Mouse (Mus musculus): ENCODE results near the gene Farp1. TPM values are rescaled to one million over a fixed set of nuclear protein-coding genes. Genes with fewer than 3 reads are reported as not detected.
"Not testable (repeated sequence)": the region's sequence is repeated elsewhere in the genome, so short reads cannot be mapped to it uniquely, and the experiment has no call there.

Gene Farp1
- polyA plus RNA-seq, 1 experiment, result 11.6 TPM

DNA sequence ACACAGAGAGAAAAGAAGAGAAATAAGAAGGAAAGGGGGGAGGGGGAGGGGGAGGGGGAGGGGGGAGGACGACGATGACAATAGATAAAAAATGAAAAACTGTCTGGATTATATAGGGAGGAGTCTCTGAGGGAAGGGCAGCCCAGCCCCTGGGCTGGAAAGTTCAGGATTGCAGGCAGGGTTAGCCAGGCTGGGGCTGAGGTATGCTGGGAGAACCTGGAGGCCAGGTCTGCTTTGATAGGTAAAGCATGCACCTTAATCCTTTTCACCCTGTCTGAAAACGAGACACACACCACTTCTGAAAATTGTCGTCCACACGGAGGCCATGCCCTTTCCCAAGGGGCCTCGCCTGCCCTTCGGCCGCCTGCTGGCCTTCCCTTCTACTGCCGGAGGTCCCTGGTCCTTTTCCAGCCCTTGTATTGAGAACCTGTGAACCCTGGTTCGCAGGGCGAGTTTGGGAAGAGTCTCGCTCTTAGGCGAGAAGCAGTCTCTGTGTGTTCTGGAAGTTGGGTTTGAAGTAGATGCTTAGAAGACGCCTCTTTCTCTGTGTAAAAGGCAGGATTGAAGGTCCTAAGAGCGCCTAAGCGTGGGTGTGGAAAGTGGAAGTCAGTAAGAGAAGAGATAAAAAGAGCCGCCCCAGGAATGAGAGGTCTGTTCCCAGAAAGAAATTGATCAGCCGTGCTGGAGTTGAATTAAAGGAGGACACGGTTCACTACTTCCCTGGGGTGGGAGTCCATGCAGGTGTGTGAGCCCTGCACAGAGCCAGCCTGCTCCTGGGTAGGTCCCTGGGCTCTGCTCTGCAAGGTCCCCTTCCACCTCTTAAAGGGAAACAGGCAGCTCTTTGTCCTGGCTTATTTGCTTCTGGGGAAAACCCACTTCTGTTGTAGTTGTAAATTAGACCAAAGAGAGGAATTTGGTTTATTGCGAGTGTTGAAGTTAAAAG is 94.1 kb downstream of the Farp1 start:
- no peaks in the 10 kb centered on the region; the same call in 1 of the 2 replicates for H3K4me1 ChIP-seq (ENCODE audit: control insufficient read depth, insufficient read depth, insufficient read length, low read length)
- H3K27ac ChIP-seq (replicated peaks; ENCODE audit: low read depth, low read length), result no peak overlapping the region
- no peak overlapping the region for H3K4me3 ChIP-seq (ENCODE audit: insufficient read depth, low read depth, low read length)

DNA sequence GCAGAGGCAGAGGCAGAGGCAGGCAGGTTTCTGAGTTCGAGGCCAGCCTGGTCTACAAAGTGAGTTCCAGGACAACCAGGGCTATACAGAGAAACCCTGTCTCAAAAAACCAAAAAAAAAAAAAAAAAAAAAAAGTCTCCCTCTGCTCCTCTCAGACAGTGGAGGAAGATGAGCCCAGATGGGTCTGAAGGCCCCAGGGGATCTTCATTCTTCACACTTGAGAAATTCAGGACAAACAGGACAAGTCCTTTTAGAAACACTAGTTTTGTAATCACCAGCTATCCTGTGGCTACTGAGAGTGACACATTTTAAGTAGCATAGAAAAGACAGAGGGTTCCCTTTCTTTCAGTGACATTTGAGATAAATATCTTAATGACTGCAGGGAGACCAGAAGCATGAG is 95.4 kb downstream of the Farp1 start:
- not testable (repeated sequence) for H3K4me1 ChIP-seq (ENCODE audit: control insufficient read depth, insufficient read depth, insufficient read length, low read length)

GRCm38 (mm10) chr14:121134414-121134813 is 99.4 kb downstream of the Farp1 start:
- Histone ChIP-seq H3K4me3 (ENCODE audit: insufficient read depth, low read depth, low read length) (no peak overlapping the region), H3K27ac (replicated peaks; ENCODE audit: low read depth, low read length) (no peak overlapping the region), H3K4me1 (ENCODE audit: control insufficient read depth, insufficient read depth, insufficient read length, low read length) (peaks cover 6% of the 10 kb centered on the region; the same call in 1 of the 2 replicates)

More for the DNA sequence above, 95.4 kb downstream of the Farp1 start:
- H3K27ac ChIP-seq (replicated peaks; ENCODE audit: low read depth, low read length); H3K4me3 ChIP-seq (ENCODE audit: insufficient read depth, low read depth, low read length): not testable (repeated sequence)

- H3K4me1 ChIP-seq (ENCODE audit: control insufficient read depth, insufficient read depth, insufficient read length, low read length), result peaks cover 11% of the 10 kb centered on the region; the same call in 1 of the 2 replicates
- no peak overlapping the region for H3K27ac ChIP-seq (replicated peaks; ENCODE audit: low read depth, low read length)
- H3K4me3 ChIP-seq (ENCODE audit: insufficient read depth, low read depth, low read length), result no peak overlapping the region
These were observed 108.9 kb downstream of the Farp1 start for GRCm38 (mm10) chr14:121143831-121144455.

GRCm38 (mm10) chr14:121144496-121144895 is 109.5 kb downstream of the Farp1 start:
- peaks cover 11% of the 10 kb centered on the region; the same call in 1 of the 2 replicates for H3K4me1 ChIP-seq (ENCODE audit: control insufficient read depth, insufficient read depth, insufficient read length, low read length)
- H3K27ac ChIP-seq (replicated peaks; ENCODE audit: low read depth, low read length), result no peak overlapping the region
- no peak overlapping the region for H3K4me3 ChIP-seq (ENCODE audit: insufficient read depth, low read depth, low read length)

GRCm38 (mm10) chr14:121145291-121145690 is 110.3 kb downstream of the Farp1 start:
- H3K27ac ChIP-seq (replicated peaks; ENCODE audit: low read depth, low read length), result no peak overlapping the region
- no peak overlapping the region for H3K4me3 ChIP-seq (ENCODE audit: insufficient read depth, low read depth, low read length)
- peaks cover 11% of the 10 kb centered on the region; the same call in 1 of the 2 replicates for H3K4me1 ChIP-seq (ENCODE audit: control insufficient read depth, insufficient read depth, insufficient read length, low read length)

DNA sequence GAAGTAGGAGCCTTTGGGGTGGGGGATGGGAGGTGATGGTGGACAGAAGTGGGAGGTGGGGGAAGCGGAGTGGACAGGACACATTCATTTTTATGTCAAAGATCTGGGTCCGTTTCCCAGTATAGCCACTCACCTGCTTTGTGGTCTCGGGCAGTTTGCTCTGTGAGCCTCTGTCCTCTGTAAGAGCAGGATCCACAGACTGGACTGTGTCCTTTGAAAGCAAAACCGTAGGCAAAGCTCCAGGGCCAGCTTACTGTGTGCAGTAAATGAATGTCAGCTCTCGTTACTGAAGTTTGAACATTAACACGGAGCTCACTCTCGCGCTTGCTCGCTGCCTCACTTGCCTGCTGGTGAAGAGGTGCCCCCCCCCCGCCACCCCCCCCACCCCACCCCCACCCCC is 110.7 kb downstream of the Farp1 start:
- Histone ChIP-seq H3K4me1 (ENCODE audit: control insufficient read depth, insufficient read depth, insufficient read length, low read length) (peaks cover 11% of the 10 kb centered on the region; the same call in 1 of the 2 replicates), H3K27ac (replicated peaks; ENCODE audit: low read depth, low read length) (no peak overlapping the region), H3K4me3 (ENCODE audit: insufficient read depth, low read depth, low read length) (no peak overlapping the region)

- Histone ChIP-seq H3K27ac (replicated peaks; ENCODE audit: low read depth, low read length) (no peak overlapping the region), H3K4me3 (ENCODE audit: insufficient read depth, low read depth, low read length) (no peak overlapping the region), H3K4me1 (ENCODE audit: control insufficient read depth, insufficient read depth, insufficient read length, low read length) (peaks cover 11% of the 10 kb centered on the region; the same call in 1 of the 2 replicates)
These were observed 111.2 kb downstream of the Farp1 start for GRCm38 (mm10) chr14:121146213-121146612.

GRCm38 (mm10) chr14:121147026-121147425 is 112.0 kb downstream of the Farp1 start:
- Histone ChIP-seq H3K4me3 (ENCODE audit: insufficient read depth, low read depth, low read length) (no peak overlapping the region), H3K27ac (replicated peaks; ENCODE audit: low read depth, low read length) (no peak overlapping the region), H3K4me1 (ENCODE audit: control insufficient read depth, insufficient read depth, insufficient read length, low read length) (peaks cover 11% of the 10 kb centered on the region; the same call in 1 of the 2 replicates)

DNA sequence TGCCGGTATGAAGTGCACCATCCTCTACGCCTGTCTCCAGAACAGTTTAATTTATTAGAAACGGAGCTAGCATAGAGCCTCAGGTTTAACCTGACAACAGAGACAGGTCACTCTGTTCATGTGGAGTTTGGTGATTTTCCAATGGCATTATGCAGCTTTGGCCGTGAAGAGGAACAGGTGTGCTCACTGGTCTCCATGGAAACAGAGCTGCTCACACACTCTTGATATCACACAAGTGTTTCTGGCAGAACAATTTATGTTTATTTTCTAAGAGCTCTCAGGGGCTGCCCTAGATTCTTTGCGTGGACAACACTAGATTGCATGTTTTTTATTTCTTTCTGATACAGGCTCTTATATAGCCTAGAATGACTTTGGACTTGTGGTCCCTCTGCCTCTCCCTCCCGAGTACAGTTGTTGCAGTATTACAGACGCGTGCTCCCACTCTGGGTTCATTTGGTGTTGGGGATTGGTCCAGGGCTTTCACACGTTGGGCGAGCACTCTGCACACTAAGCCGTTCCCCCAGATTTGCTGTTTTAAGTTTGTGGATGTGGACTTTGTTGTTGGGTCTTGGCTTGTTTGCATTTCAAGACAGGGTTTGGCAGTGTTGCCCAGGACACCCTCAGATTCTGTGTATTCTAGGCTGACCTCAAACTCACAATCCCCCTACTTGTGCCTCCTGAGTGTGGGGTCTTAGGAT is 113.2 kb downstream of the Farp1 start:
- H3K4me3 ChIP-seq (ENCODE audit: insufficient read depth, low read depth, low read length), result no peak overlapping the region
- peaks cover 11% of the 10 kb centered on the region; the same call in 1 of the 2 replicates for H3K4me1 ChIP-seq (ENCODE audit: control insufficient read depth, insufficient read depth, insufficient read length, low read length)
- no peak overlapping the region for H3K27ac ChIP-seq (replicated peaks; ENCODE audit: low read depth, low read length)

- Histone ChIP-seq H3K27ac (replicated peaks; ENCODE audit: low read depth, low read length) (no peak overlapping the region), H3K4me3 (ENCODE audit: insufficient read depth, low read depth, low read length) (no peak overlapping the region), H3K4me1 (ENCODE audit: control insufficient read depth, insufficient read depth, insufficient read length, low read length) (peaks cover 12% of the 10 kb centered on the region; the same call in 1 of the 2 replicates)
These were observed 115.0 kb downstream of the Farp1 start for GRCm38 (mm10) chr14:121149984-121150383.

GRCm38 (mm10) chr14:121151837-121152236 is 116.8 kb downstream of the Farp1 start:
- H3K27ac ChIP-seq (replicated peaks; ENCODE audit: low read depth, low read length), result no peak overlapping the region
- H3K4me3 ChIP-seq (ENCODE audit: insufficient read depth, low read depth, low read length), result no peak overlapping the region
- H3K4me1 ChIP-seq (ENCODE audit: control insufficient read depth, insufficient read depth, insufficient read length, low read length), result peaks cover 7% of the 10 kb centered on the region; the same call in 1 of the 2 replicates

DNA sequence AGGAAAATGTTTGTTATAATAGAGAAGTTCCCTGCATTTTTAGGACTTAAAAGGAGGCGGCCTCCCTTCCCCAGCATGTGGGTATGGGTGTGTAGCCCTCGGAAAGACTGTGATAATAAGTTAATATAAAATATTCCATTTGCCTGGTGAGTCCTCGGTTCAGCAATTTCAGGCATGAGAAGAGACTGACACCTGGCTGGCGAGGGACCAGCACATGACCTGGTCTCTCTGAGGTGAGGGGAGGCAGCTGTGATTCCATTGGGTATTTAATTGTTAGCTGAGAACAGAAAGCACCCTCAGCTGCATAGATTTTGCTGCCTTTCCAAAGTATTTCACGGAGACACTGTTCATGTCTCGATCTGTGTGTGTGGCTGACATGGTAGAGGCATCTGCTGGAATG is 117.8 kb downstream of the Farp1 start:
- Histone ChIP-seq H3K4me3 (ENCODE audit: insufficient read depth, low read depth, low read length) (no peak overlapping the region), H3K27ac (replicated peaks; ENCODE audit: low read depth, low read length) (no peak overlapping the region), H3K4me1 (ENCODE audit: control insufficient read depth, insufficient read depth, insufficient read length, low read length) (peaks cover 5% of the 10 kb centered on the region; the same call in 1 of the 2 replicates)

DNA sequence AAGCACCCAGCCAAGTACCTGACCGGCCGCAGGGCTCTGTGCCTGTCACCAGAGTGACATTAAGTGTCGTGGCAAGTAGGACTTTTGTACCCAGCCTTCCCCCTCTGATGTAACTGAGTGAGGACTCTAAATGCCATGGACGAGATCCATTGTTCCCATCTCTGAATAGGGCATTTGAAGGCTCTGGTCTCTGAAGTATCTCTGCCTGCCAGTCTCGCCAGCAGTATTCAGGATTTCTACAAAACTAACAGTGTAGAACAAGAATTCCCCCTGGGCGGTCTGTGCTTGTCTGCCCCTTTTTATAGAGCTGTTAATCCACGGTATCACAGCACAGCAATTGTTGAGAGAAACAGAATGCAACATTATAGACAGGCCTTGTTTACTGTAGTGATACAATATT is 118.3 kb downstream of the Farp1 start:
- Histone ChIP-seq H3K27ac (replicated peaks; ENCODE audit: low read depth, low read length) (no peak overlapping the region), H3K4me3 (ENCODE audit: insufficient read depth, low read depth, low read length) (no peak overlapping the region), H3K4me1 (ENCODE audit: control insufficient read depth, insufficient read depth, insufficient read length, low read length) (peaks cover 5% of the 10 kb centered on the region; the same call in 1 of the 2 replicates)

DNA sequence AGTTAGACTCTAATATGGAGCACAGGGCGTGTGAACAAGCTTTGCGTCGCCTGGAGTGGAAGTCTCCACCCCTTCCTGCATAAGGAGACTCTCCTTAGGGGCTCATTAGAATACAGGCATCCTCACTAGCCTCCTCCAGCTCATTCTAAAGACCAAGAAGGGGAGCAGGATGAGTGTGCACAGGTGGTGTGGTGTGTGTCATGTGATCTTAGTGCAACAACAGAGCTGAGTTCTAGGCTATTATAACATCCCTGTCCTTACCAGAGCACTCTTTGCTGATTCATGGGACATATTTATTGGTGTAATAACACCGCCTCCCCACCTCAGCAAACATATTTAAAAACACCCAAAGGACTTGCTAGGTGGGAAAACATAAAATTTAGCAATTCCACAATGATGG is 120.2 kb downstream of the Farp1 start:
- Histone ChIP-seq H3K27ac (replicated peaks; ENCODE audit: low read depth, low read length) (no peak overlapping the region), H3K4me3 (ENCODE audit: insufficient read depth, low read depth, low read length) (no peak overlapping the region), H3K4me1 (ENCODE audit: control insufficient read depth, insufficient read depth, insufficient read length, low read length) (peaks cover 5% of the 10 kb centered on the region; the same call in 1 of the 2 replicates)
